Mouse (Mus musculus) liver, embryonic 11.5 days (tissue): Measurements from ENCODE around the gene Aff4. TPM values are rescaled to one million over a fixed set of nuclear protein-coding genes. Genes with fewer than 3 reads are reported as not detected.
A peak's percentile ranks its signal among the peaks of the same experiment; 100 is the strongest.
"Not testable (repeated sequence)": the region's sequence is repeated elsewhere in the genome, so short reads cannot be mapped to it uniquely, and the experiment has no call there.

Experiments
- ATAC-seq: fragments of 200-750 bp; cut with Nextera tagmentation; replicated peaks from 2 replicates; pipeline ENCODE4 v1.8.0; 2017; ENCODE audit warnings: moderate number of reproducible peaks, mild to moderate bottlenecking, moderate TSS enrichment, moderate library complexity; ENCODE audit not compliant: low FRiP score
- DNase-seq: peaks from one replicate; pipeline ENCODE4 v3.0.0-alpha.2; 2017; ENCODE audit warnings: low spot score
- H3K27ac ChIP-seq: fragments of 300-500 bp; sonication (generic); 2 replicates; pipeline ENCODE4 v1.5.1; 2014; ENCODE audit warnings: mild to moderate bottlenecking, low read depth, low read length, control low read depth
- H3K27me3 ChIP-seq: fragments of 300-500 bp; sonication (generic); replicated peaks from 2 replicates; pipeline ENCODE4 v1.6.1; 2014; ENCODE audit warnings: low read length, mixed read lengths; ENCODE audit not compliant: control insufficient read depth, insufficient read depth
- H3K36me3 ChIP-seq: fragments of 300-500 bp; sonication (generic); 2 replicates; pipeline ENCODE4 v1.6.1; 2014; ENCODE audit warnings: mild to moderate bottlenecking, low read length, moderate library complexity, mixed read lengths; ENCODE audit not compliant: control insufficient read depth, insufficient read depth
- H3K4me1 ChIP-seq: fragments of 300-500 bp; sonication (generic); replicated peaks from 2 replicates; pipeline ENCODE4 v1.6.1; 2014; ENCODE audit warnings: low read length, mixed read lengths; ENCODE audit not compliant: control insufficient read depth, insufficient read depth
- H3K4me2 ChIP-seq: fragments of 300-500 bp; sonication (generic); 2 replicates; pipeline ENCODE4 v1.6.1; 2014; ENCODE audit warnings: mild to moderate bottlenecking, control low read depth, moderate library complexity
- H3K4me3 ChIP-seq: fragments of 300-500 bp; sonication (generic); 2 replicates; pipeline ENCODE4 v1.5.1; 2014; ENCODE audit warnings: low read depth, low read length, control low read depth
- H3K9ac ChIP-seq: fragments of 300-500 bp; sonication (generic); 2 replicates; pipeline ENCODE4 v1.6.1; 2014; ENCODE audit warnings: low read depth, low read length, control low read depth
- H3K9me3 ChIP-seq: fragments of 300-500 bp; sonication (generic); 2 replicates; pipeline ENCODE4 v1.6.1; 2016; ENCODE audit warnings: low read length, inconsistent platforms, mixed read lengths; ENCODE audit not compliant: control insufficient read depth
- WGBS: fragments of 180-500 bp; shearing (Covaris S2); extraction: QIAGEN DNeasy Blood & Tissue Kit; methylation state at CpG from one replicate; pipeline ENCODE4 v1.1.7; 2014; 5-methylcytosine and 5-hydroxymethylcytosine counted together
- polyA plus RNA-seq: library from polyadenylated mRNA; unstranded; fragments of >200 nt; fragmentation: Nextera tagmentation; extraction: Ambion mirVana; gene quantifications from 2 replicates; pipeline ENCODE4 v1.2.1, GENCODE M21; 2014

Gene Aff4
- polyA plus RNA-seq, 1 experiment from 2014 or later = 16.5 TPM

DNA sequence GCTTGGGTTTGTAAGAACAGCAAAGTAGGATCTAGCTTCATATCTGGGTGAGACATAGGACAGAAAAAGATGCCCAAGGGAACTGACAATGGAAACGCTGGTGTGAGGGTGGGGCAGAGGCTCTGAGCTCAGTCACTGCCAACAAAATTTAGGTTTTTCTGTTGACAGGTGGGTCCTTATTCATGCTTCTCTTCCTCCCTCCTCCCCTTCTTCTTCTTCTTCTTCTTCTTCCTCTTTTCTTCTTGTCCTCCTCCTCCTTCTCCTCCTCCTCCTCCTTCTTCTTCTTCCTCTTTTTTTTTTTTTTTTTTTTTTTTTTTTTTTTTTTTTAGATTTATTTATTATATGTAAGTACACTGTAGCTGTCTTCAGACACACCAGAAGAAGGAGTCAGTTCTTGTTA lies 37.8 kb upstream of the Aff4 start:
- H3K9ac ChIP-seq, H3K27me3 ChIP-seq, H3K4me2 ChIP-seq, H3K4me1 ChIP-seq, DNase-seq, H3K9me3 ChIP-seq, H3K36me3 ChIP-seq, ATAC-seq, H3K4me3 ChIP-seq, H3K27ac ChIP-seq: not testable (repeated sequence)
- 56% methylated on average over 1 of the region's 1 CpGs for WGBS

GRCm38 (mm10) chr11:53314770-53315173 lies 35.9 kb upstream of the Aff4 start:
- ATAC-seq (no peak), DNase-seq (no peak)
- no peak overlapping the region for H3K9ac ChIP-seq
- H3K4me2 ChIP-seq = no peak overlapping the region
- no peaks in the 10 kb centered on the region for H3K9me3 ChIP-seq
- H3K36me3 ChIP-seq = no peaks in the 10 kb centered on the region
- no peaks in the 10 kb centered on the region for H3K27me3 ChIP-seq
- no peak overlapping the region for H3K27ac ChIP-seq
- 31% methylated on average over 1 of the region's 1 CpGs for WGBS
- H3K4me3 ChIP-seq = no peak overlapping the region
- H3K4me1 ChIP-seq = peaks cover 3% of the 10 kb centered on the region; the same call in 1 of the 2 replicates

GRCm38 (mm10) chr11:53316996-53317395 lies 33.6 kb upstream of the Aff4 start:
- 59% methylated on average over 6 of the region's 6 CpGs for WGBS
- no peak overlapping the region for H3K27ac ChIP-seq
- no peak for ATAC-seq

DNA sequence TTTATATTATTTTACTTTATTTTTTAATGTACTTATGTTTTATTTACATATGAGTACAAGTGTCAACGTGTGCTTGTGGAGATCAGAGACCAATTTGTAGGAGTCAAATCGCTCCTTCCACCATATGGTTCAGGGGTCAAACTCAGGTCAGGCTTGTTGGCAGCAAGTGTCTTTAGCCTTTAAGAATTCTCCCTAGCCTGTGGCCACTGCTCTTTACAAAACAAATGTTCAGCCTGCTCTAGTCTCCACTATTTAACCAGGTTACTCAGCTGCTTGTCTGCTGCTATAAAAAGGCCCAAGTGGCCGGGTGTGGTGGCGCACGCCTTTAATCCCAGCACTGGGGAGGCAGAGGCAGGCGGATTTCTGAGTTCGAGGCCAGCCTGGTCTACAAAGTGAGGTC lies 32.6 kb upstream of the Aff4 start:
- H3K9me3 ChIP-seq = no peaks in the 10 kb centered on the region
- H3K27me3 ChIP-seq = no peaks in the 10 kb centered on the region
- no peak for DNase-seq
- no peak overlapping the region for H3K4me3 ChIP-seq
- H3K4me1 ChIP-seq = peaks cover 3% of the 10 kb centered on the region; the same call in 1 of the 2 replicates
- H3K4me2 ChIP-seq = no peak overlapping the region
- H3K9ac ChIP-seq = no peak overlapping the region
- WGBS = 76% methylated on average over 7 of the region's 7 CpGs
- H3K36me3 ChIP-seq = no peaks in the 10 kb centered on the region
- ATAC-seq = no peak
- no peak overlapping the region for H3K27ac ChIP-seq

More at GRCm38 (mm10) chr11:53316996-53317395, 33.6 kb upstream of the Aff4 start:
- no peak for DNase-seq
- no peaks in the 10 kb centered on the region for H3K9me3 ChIP-seq
- H3K4me2 ChIP-seq = no peak overlapping the region
- no peaks in the 10 kb centered on the region for H3K27me3 ChIP-seq
- H3K4me3 ChIP-seq = no peak overlapping the region
- no peaks in the 10 kb centered on the region for H3K36me3 ChIP-seq
- H3K9ac ChIP-seq = no peak overlapping the region
- peaks cover 3% of the 10 kb centered on the region; the same call in 1 of the 2 replicates for H3K4me1 ChIP-seq

DNA sequence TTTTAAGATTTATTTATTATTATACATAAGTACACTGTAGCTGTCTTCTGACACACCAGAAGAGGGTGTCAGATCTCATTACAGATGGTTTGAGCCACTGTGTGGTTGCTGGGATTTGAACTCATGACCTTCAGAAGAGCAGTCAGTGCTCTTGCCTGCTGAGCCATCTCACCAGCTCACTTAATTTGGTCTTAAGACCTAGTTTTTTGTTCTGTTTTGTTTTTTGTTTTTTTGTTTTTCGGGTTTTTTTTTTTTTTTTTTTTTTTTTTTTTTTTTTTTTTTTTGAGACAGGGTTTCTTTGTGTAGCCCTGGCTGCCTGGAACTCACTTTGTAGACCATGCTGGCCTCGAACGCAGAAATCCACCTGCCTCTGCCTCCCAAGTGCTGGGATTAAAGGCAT lies 32.1 kb upstream of the Aff4 start:
- 72% methylated on average over 3 of the region's 3 CpGs for WGBS
- H3K27me3 ChIP-seq, H3K36me3 ChIP-seq, H3K9ac ChIP-seq, H3K4me1 ChIP-seq, DNase-seq, H3K4me3 ChIP-seq, H3K9me3 ChIP-seq, H3K27ac ChIP-seq, ATAC-seq, H3K4me2 ChIP-seq: not testable (repeated sequence)

DNA sequence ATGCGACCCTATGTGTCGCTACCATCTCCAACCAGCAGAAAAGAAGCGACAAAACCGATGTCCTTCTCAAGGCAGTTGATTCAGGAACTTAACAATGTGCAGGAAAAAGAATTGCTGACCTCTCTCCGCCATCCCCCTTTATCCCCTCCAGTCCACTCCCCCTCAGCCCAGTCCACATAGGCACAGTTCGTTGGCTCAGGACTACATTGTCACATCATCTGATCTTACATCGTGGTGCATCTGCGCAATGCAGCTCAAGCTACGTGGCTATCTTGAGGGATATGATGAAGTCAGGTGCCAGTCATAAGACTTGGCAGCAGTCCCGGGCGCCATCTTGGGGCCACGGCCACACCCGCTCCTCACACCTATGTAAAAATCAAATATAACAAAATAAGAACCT lies 30.8 kb upstream of the Aff4 start:
- WGBS = 89% methylated on average over 13 of the region's 13 CpGs
- not testable (repeated sequence) for H3K27me3 ChIP-seq, H3K4me1 ChIP-seq, H3K27ac ChIP-seq, H3K36me3 ChIP-seq, H3K4me2 ChIP-seq, H3K9ac ChIP-seq, ATAC-seq, H3K9me3 ChIP-seq, DNase-seq, H3K4me3 ChIP-seq

DNA sequence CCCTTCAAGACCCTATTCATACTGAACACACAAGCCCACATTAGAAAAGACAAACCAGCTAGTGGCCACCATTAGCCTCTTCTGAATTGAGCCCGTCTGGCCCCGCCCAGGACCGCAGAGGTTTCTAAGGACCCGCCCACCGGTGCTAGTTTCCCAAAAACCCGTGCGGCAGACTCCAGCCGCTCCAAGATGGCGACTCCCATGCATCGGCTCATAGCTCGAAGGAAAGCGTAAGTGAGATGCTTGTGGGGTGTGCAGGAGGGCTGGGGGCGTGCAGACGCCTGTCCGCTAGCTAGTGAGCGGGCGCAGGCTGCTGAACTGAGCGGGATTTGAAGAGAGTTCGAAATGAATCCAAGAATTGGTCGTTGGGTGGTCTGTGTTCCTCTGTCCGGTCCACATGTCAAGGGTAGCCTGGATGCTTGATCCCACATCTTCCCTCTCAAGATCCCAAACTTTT lies 26.1 kb upstream of the Aff4 start, which contains the start of gene Zcchc10:
Zcchc10 (plus strand) TSS at position 168 of the 457 bp plus-strand sequence.
- ATAC-seq = peak; percentile 91
- Histone ChIP-seq H3K4me1 (peaks cover 6% of the 10 kb centered on the region), H3K9me3 (no peaks in the 10 kb centered on the region), H3K4me2 (peak within 1 kb of the TSS; percentile 86), H3K9ac (peak within 1 kb of the TSS; percentile 73), H3K27me3 (no peaks in the 10 kb centered on the region), H3K4me3 (peak within 1 kb of the TSS; percentile 74), H3K27ac (peak within 1 kb of the TSS; percentile 40), H3K36me3 (peaks cover 17% of the 10 kb centered on the region)
- under 1% methylated on average over 21 of the region's 21 CpGs for WGBS
- peak; percentile 81 for DNase-seq

DNA sequence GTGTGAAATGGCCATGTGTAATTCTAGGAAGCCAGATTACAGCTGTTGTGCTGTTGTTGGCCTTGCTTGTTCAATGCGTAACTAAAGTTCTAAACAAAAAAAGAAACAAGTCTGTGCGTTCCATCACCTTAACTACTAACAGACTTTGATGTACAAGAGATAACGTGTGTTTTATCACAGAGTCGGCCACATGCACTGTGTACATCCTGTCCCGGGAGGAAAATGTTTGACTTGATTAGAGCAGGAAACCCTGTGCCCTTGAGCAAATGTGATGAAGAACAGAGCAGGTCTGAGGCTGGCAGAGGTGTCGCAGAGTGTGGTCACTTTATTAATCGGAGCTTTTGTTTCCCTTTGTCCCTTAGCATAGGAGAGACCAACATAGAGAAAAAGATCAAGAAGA lies 20.3 kb upstream of the Aff4 start:
- Histone ChIP-seq H3K4me3 (no peak overlapping the region), H3K27me3 (no peaks in the 10 kb centered on the region), H3K4me1 (peaks cover 6% of the 10 kb centered on the region), H3K27ac (no peak overlapping the region), H3K9me3 (no peaks in the 10 kb centered on the region), H3K4me2 (no peak overlapping the region), H3K9ac (no peak overlapping the region), H3K36me3 (peaks cover 34% of the 10 kb centered on the region)
- WGBS = 57% methylated on average over 7 of the region's 7 CpGs
- DNase-seq (no peak), ATAC-seq (no peak)

GRCm38 (mm10) chr11:53331121-53331520 lies 19.5 kb upstream of the Aff4 start:
- peaks cover 6% of the 10 kb centered on the region for H3K4me1 ChIP-seq
- H3K4me3 ChIP-seq = no peak overlapping the region
- no peaks in the 10 kb centered on the region for H3K9me3 ChIP-seq
- no peak for DNase-seq
- WGBS = 85% methylated on average over 6 of the region's 6 CpGs
- H3K9ac ChIP-seq = no peak overlapping the region
- peaks cover 34% of the 10 kb centered on the region for H3K36me3 ChIP-seq
- ATAC-seq = no peak
- H3K27ac ChIP-seq = no peak overlapping the region
- no peaks in the 10 kb centered on the region for H3K27me3 ChIP-seq
- H3K4me2 ChIP-seq = no peak overlapping the region
